Mouse (Mus musculus): ENCODE measurements at regions not wholly inside any gene's neighbourhood (a gene's known extent, or its start where the extent isn't known, plus 50 kb on each side); places are given as distances from the start of the nearest gene placed in this dataset.
A peak's percentile ranks its signal among the peaks of the same experiment; 100 is the strongest.

- Histone ChIP-seq H3K4me3 (ENCODE audit: low read depth, low read length) (no peak overlapping the region), H3K4me2 (ENCODE audit: low read depth) (no peak overlapping the region), H3K4me1 (ENCODE audit: insufficient read depth) (no peaks in the 10 kb centered on the region), H3K9me3 (ENCODE audit: low read length) (no peaks in the 10 kb centered on the region), H3K27me3 (ENCODE audit: insufficient read depth, low read length) (no peaks in the 10 kb centered on the region), H3K36me3 (ENCODE audit: insufficient read depth) (no peaks in the 10 kb centered on the region), H3K9ac (no peak overlapping the region), H3K27ac (ENCODE audit: low read depth, low read length) (no peak overlapping the region)
- DNase-seq (no peak), ATAC-seq (no peak)
- TF ChIP-seq CTCF (IDR thresholded peaks at IDR 0.05; ENCODE audit: low read depth), result no peak
- 81% methylated on average over 3 of the region's 3 CpGs for WGBS
Measured at GRCm38 (mm10) chr7:74693049-74693448, 138.5 kb upstream of the Slco3a1 start.

- Histone ChIP-seq H3K9ac (no peak overlapping the region), H3K9me3 (ENCODE audit: low read length) (no peaks in the 10 kb centered on the region), H3K4me1 (ENCODE audit: insufficient read depth) (no peaks in the 10 kb centered on the region), H3K4me2 (ENCODE audit: low read depth) (no peak overlapping the region), H3K27ac (ENCODE audit: low read depth, low read length) (no peak overlapping the region), H3K4me3 (ENCODE audit: low read depth, low read length) (no peak overlapping the region), H3K27me3 (ENCODE audit: insufficient read depth, low read length) (no peaks in the 10 kb centered on the region), H3K36me3 (ENCODE audit: insufficient read depth) (no peaks in the 10 kb centered on the region)
- DNase-seq (no peak), ATAC-seq (no peak)
- TF ChIP-seq CTCF (IDR thresholded peaks at IDR 0.05; ENCODE audit: low read depth), result no peak
Measured at GRCm38 (mm10) chr7:74690706-74691105, 136.1 kb upstream of the Slco3a1 start.

- Histone ChIP-seq H3K4me2 (ENCODE audit: low read depth) (no peak overlapping the region), H3K36me3 (ENCODE audit: insufficient read depth) (no peaks in the 10 kb centered on the region), H3K27ac (ENCODE audit: low read depth, low read length) (no peak overlapping the region), H3K9ac (no peak overlapping the region), H3K4me1 (ENCODE audit: insufficient read depth) (no peaks in the 10 kb centered on the region), H3K27me3 (ENCODE audit: insufficient read depth, low read length) (no peaks in the 10 kb centered on the region), H3K9me3 (ENCODE audit: low read length) (no peaks in the 10 kb centered on the region), H3K4me3 (ENCODE audit: low read depth, low read length) (no peak overlapping the region)
- peak; percentile 38; the same call in 1 of the 2 replicates for ATAC-seq
- DNase-seq, result no peak
- TF ChIP-seq CTCF (IDR thresholded peaks at IDR 0.05; ENCODE audit: low read depth), result no peak
- WGBS, result 31% methylated on average over 7 of the region's 7 CpGs
Measured at GRCm38 (mm10) chr7:74688116-74688702, 133.6 kb upstream of the Slco3a1 start.

- ATAC-seq (peak; percentile 36; the same call in 1 of the 2 replicates), DNase-seq (no peak)
- TF ChIP-seq CTCF (IDR thresholded peaks at IDR 0.05; ENCODE audit: low read depth), result no peak
- H3K27ac ChIP-seq (ENCODE audit: low read depth, low read length), result no peak overlapping the region
- H3K4me1 ChIP-seq (ENCODE audit: insufficient read depth), result no peaks in the 10 kb centered on the region
- H3K4me3 ChIP-seq (ENCODE audit: low read depth, low read length), result no peak overlapping the region
- no peak overlapping the region for H3K4me2 ChIP-seq (ENCODE audit: low read depth)
- no peaks in the 10 kb centered on the region for H3K36me3 ChIP-seq (ENCODE audit: insufficient read depth)
- no peaks in the 10 kb centered on the region for H3K27me3 ChIP-seq (ENCODE audit: insufficient read depth, low read length)
- 14% methylated on average over 13 of the region's 13 CpGs for WGBS
- no peak overlapping the region for H3K9ac ChIP-seq
- H3K9me3 ChIP-seq (ENCODE audit: low read length), result no peaks in the 10 kb centered on the region
Measured at GRCm38 (mm10) chr7:74687303-74688115, 132.9 kb upstream of the Slco3a1 start.

GRCm38 (mm10) chr7:74683979-74684378 is 129.4 kb upstream of the Slco3a1 start:
- Histone ChIP-seq H3K4me3 (ENCODE audit: low read depth, low read length) (no peak overlapping the region), H3K36me3 (ENCODE audit: insufficient read depth) (no peaks in the 10 kb centered on the region), H3K27me3 (ENCODE audit: insufficient read depth, low read length) (no peaks in the 10 kb centered on the region), H3K9me3 (ENCODE audit: low read length) (no peaks in the 10 kb centered on the region), H3K9ac (no peak overlapping the region), H3K4me2 (ENCODE audit: low read depth) (no peak overlapping the region), H3K4me1 (ENCODE audit: insufficient read depth) (no peaks in the 10 kb centered on the region), H3K27ac (ENCODE audit: low read depth, low read length) (no peak overlapping the region)
- no peak for TF ChIP-seq CTCF (IDR thresholded peaks at IDR 0.05; ENCODE audit: low read depth)
- no peak for ATAC-seq
- DNase-seq, result no peak
- 88% methylated on average over 2 of the region's 2 CpGs for WGBS

- H3K9ac ChIP-seq, result no peak overlapping the region
- H3K27me3 ChIP-seq (ENCODE audit: insufficient read depth, low read length), result no peaks in the 10 kb centered on the region
- H3K4me1 ChIP-seq (ENCODE audit: insufficient read depth), result no peaks in the 10 kb centered on the region
- no peaks in the 10 kb centered on the region for H3K9me3 ChIP-seq (ENCODE audit: low read length)
- no peak for TF ChIP-seq CTCF (IDR thresholded peaks at IDR 0.05; ENCODE audit: low read depth)
- WGBS, result 62% methylated on average over 4 of the region's 4 CpGs
- H3K4me2 ChIP-seq (ENCODE audit: low read depth), result no peak overlapping the region
- H3K4me3 ChIP-seq (ENCODE audit: low read depth, low read length), result no peak overlapping the region
- no peak for ATAC-seq
- DNase-seq, result no peak
- no peak overlapping the region for H3K27ac ChIP-seq (ENCODE audit: low read depth, low read length)
- no peaks in the 10 kb centered on the region for H3K36me3 ChIP-seq (ENCODE audit: insufficient read depth)
Measured at GRCm38 (mm10) chr7:74673626-74674295, 119.2 kb upstream of the Slco3a1 start.

GRCm38 (mm10) chr7:74669110-74669509 is 114.5 kb upstream of the Slco3a1 start:
- DNase-seq (no peak), ATAC-seq (no peak)
- no peak for TF ChIP-seq CTCF (IDR thresholded peaks at IDR 0.05; ENCODE audit: low read depth)
- Histone ChIP-seq H3K27ac (ENCODE audit: low read depth, low read length) (no peak overlapping the region), H3K27me3 (ENCODE audit: insufficient read depth, low read length) (no peaks in the 10 kb centered on the region), H3K36me3 (ENCODE audit: insufficient read depth) (no peaks in the 10 kb centered on the region), H3K4me3 (ENCODE audit: low read depth, low read length) (no peak overlapping the region), H3K4me1 (ENCODE audit: insufficient read depth) (no peaks in the 10 kb centered on the region), H3K9ac (no peak overlapping the region), H3K9me3 (ENCODE audit: low read length) (no peaks in the 10 kb centered on the region), H3K4me2 (ENCODE audit: low read depth) (no peak overlapping the region)

All from forebrain, postnatal 0 days (tissue).